Mouse (Mus musculus) kidney, embryonic 16.5 days (tissue): ENCODE results near the gene Olfr1124. TPM values are rescaled to one million over a fixed set of nuclear protein-coding genes. Genes with fewer than 3 reads are reported as not detected.

ENCODE experiments used
- ATAC-seq: fragments of 200-750 bp; cut with Nextera tagmentation; 2 replicates; pipeline ENCODE4 v1.8.0; 2017; ENCODE audit warnings: moderate TSS enrichment; ENCODE audit not compliant: low FRiP score, low TSS enrichment
- H3K27ac ChIP-seq: fragments of 300-500 bp; sonication (generic); 2 replicates; pipeline ENCODE4 v1.5.1; 2014; ENCODE audit warnings: low read length
- H3K27me3 ChIP-seq: fragments of 300-500 bp; sonication (generic); 2 replicates; pipeline ENCODE4 v1.6.1; 2014; ENCODE audit warnings: low read length, control low read depth, mixed read lengths; ENCODE audit not compliant: insufficient read depth
- H3K36me3 ChIP-seq: fragments of 300-500 bp; sonication (generic); 2 replicates; pipeline ENCODE4 v1.6.1; 2014; ENCODE audit warnings: low read length, control low read depth, mixed read lengths; ENCODE audit not compliant: insufficient read depth
- H3K4me1 ChIP-seq: fragments of 300-500 bp; sonication (generic); 2 replicates; pipeline ENCODE4 v1.6.1; 2014; ENCODE audit warnings: low read length, control low read depth, mixed read lengths; ENCODE audit not compliant: insufficient read depth
- H3K4me2 ChIP-seq: fragments of 300-500 bp; sonication (generic); replicated peaks from 2 replicates; pipeline ENCODE4 v1.6.1; 2014; ENCODE audit warnings: low read depth, low read length
- H3K4me3 ChIP-seq: fragments of 300-500 bp; sonication (generic); 2 replicates; pipeline ENCODE4 v1.5.1; 2014; ENCODE audit warnings: mild to moderate bottlenecking, low read length
- H3K9ac ChIP-seq: fragments of 300-500 bp; sonication (generic); replicated peaks from 2 replicates; pipeline ENCODE4 v1.6.1; 2014; ENCODE audit warnings: low read length
- H3K9me3 ChIP-seq: fragments of 300-500 bp; sonication (generic); 2 replicates; pipeline ENCODE4 v1.6.1; 2016; ENCODE audit warnings: low read length, control low read depth
- WGBS: fragments of 180-500 bp; shearing (Covaris S2); extraction: QIAGEN DNeasy Blood & Tissue Kit; methylation state at CpG from one replicate; pipeline ENCODE4 v1.1.7; 2014; 5-methylcytosine and 5-hydroxymethylcytosine counted together
- polyA plus RNA-seq: library from polyadenylated mRNA; unstranded; fragments of >200 nt; fragmentation: Nextera tagmentation; extraction: Ambion mirVana; gene quantifications from 2 replicates; pipeline ENCODE4 v1.2.1, GENCODE M21; 2015

Olfr1124 gene
- polyA plus RNA-seq, 1 experiment from 2014 or later: 0.09 TPM

GRCm38 (mm10) chr2:87481158-87481557 lies 51.1 kb downstream of the Olfr1124 start:
- H3K4me1 ChIP-seq: no peaks in the 10 kb centered on the region
- no peak overlapping the region for H3K27ac ChIP-seq
- ATAC-seq: no peak
- no peaks in the 10 kb centered on the region for H3K36me3 ChIP-seq
- H3K4me2 ChIP-seq: no peak overlapping the region
- 83% methylated on average over 4 of the region's 4 CpGs for WGBS
- H3K9me3 ChIP-seq: no peaks in the 10 kb centered on the region
- no peak overlapping the region for H3K4me3 ChIP-seq
- H3K27me3 ChIP-seq: no peaks in the 10 kb centered on the region
- no peak overlapping the region for H3K9ac ChIP-seq

GRCm38 (mm10) chr2:87482276-87482675 lies 52.2 kb downstream of the Olfr1124 start:
- Histone ChIP-seq H3K27ac (no peak overlapping the region), H3K9ac (no peak overlapping the region), H3K9me3 (no peaks in the 10 kb centered on the region), H3K4me2 (no peak overlapping the region), H3K4me1 (no peaks in the 10 kb centered on the region), H3K4me3 (no peak overlapping the region), H3K27me3 (no peaks in the 10 kb centered on the region), H3K36me3 (no peaks in the 10 kb centered on the region)
- ATAC-seq: no peak
- 80% methylated on average over 2 of the region's 2 CpGs for WGBS

Other genes starting within 250 kb of the Olfr1124 start
- gene Olfr1112, start 242.5 kb upstream of the Olfr1124 start, polyA plus RNA-seq: not detected in 2 replicates
- not detected in 2 replicates for gene Olfr1113, start 221.3 kb upstream of the Olfr1124 start, polyA plus RNA-seq
- not detected in 2 replicates for gene Olfr1115, start 182.3 kb upstream of the Olfr1124 start, polyA plus RNA-seq
- gene Olfr1116, start 162.7 kb upstream of the Olfr1124 start, polyA plus RNA-seq: not detected in 2 replicates
- not detected in 2 replicates for gene Olfr1118, start 122.7 kb upstream of the Olfr1124 start, polyA plus RNA-seq
- gene Olfr1120, start 75.5 kb upstream of the Olfr1124 start, polyA plus RNA-seq: not detected in 2 replicates
- not detected in 2 replicates for gene Olfr1121, start 60.4 kb upstream of the Olfr1124 start, polyA plus RNA-seq
- not detected in 2 replicates for gene Olfr1122, start 44.4 kb upstream of the Olfr1124 start, polyA plus RNA-seq
- not detected in 2 replicates for gene Olfr1123, start 13.6 kb upstream of the Olfr1124 start, polyA plus RNA-seq
- not detected in 2 replicates for gene Olfr1126, start 23.7 kb downstream of the Olfr1124 start, polyA plus RNA-seq
- not detected in 2 replicates for gene Pramel7, start 66.8 kb downstream of the Olfr1124 start, polyA plus RNA-seq
- not detected in 2 replicates for gene Pramel6, start 76.3 kb downstream of the Olfr1124 start, polyA plus RNA-seq
- gene Olfr153, start 101.5 kb downstream of the Olfr1124 start, polyA plus RNA-seq: not detected in 2 replicates
- gene Olfr1128, start 115.3 kb downstream of the Olfr1124 start, polyA plus RNA-seq: not detected in 2 replicates
- not detected in 2 replicates for gene Olfr1129, start 143.6 kb downstream of the Olfr1124 start, polyA plus RNA-seq
- not detected in 2 replicates for gene Olfr1130, start 175.9 kb downstream of the Olfr1124 start, polyA plus RNA-seq
- gene Olfr1131, start 196.8 kb downstream of the Olfr1124 start, polyA plus RNA-seq: not detected in 2 replicates
- not detected in 2 replicates for gene Olfr1132, start 207.3 kb downstream of the Olfr1124 start, polyA plus RNA-seq
- gene Olfr1133, start 217.1 kb downstream of the Olfr1124 start, polyA plus RNA-seq: not detected in 2 replicates
- not detected in 2 replicates for gene Olfr1134, start 228.2 kb downstream of the Olfr1124 start, polyA plus RNA-seq
- not detected in 2 replicates for gene Olfr1135, start 243.4 kb downstream of the Olfr1124 start, polyA plus RNA-seq